Mouse (Mus musculus): ENCODE measurements at regions not wholly inside any gene's neighbourhood (a gene's known extent, or its start where the extent isn't known, plus 50 kb on each side); places are given as distances from the start of the nearest gene placed in this dataset.
A peak's percentile ranks its signal among the peaks of the same experiment; 100 is the strongest.
"Not testable (repeated sequence)": the region's sequence is repeated elsewhere in the genome, so short reads cannot be mapped to it uniquely, and the experiment has no call there.

- DNase-seq (ENCODE audit: low read depth, low spot score) = peak; percentile 9
Measured at GRCm38 (mm10) chr16:3114473-3115335, 476.1 kb upstream of the Olfr161 start.

GRCm38 (mm10) chr16:3115336-3116112 is 475.3 kb upstream of the Olfr161 start:
- peak; percentile 68 for DNase-seq (ENCODE audit: low read depth, low spot score)

DNA sequence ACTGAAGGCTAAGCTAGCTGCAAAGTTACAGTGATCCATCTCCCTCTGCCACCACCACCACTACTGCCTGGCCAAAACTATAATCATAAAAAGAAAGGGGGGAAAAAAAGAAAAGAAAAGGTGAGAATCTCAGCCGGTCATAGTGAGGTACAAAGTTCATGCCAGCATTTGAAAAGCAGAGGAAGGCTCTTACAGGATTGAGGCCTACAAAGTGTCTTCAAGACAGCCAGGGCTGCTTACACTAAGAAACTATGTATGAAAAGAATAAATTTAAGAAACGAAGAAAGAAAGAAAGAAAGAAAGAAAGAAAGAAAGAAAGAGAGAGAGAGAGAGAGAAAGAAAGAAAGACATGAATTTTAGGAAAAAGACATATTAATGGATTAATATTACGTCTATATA is 474.7 kb upstream of the Olfr161 start:
- DNase-seq (ENCODE audit: low read depth, low spot score) = peak; percentile 31

GRCm38 (mm10) chr16:3121216-3121615 is 469.6 kb upstream of the Olfr161 start:
- not testable (repeated sequence) for DNase-seq (ENCODE audit: low read depth, low spot score)

DNA sequence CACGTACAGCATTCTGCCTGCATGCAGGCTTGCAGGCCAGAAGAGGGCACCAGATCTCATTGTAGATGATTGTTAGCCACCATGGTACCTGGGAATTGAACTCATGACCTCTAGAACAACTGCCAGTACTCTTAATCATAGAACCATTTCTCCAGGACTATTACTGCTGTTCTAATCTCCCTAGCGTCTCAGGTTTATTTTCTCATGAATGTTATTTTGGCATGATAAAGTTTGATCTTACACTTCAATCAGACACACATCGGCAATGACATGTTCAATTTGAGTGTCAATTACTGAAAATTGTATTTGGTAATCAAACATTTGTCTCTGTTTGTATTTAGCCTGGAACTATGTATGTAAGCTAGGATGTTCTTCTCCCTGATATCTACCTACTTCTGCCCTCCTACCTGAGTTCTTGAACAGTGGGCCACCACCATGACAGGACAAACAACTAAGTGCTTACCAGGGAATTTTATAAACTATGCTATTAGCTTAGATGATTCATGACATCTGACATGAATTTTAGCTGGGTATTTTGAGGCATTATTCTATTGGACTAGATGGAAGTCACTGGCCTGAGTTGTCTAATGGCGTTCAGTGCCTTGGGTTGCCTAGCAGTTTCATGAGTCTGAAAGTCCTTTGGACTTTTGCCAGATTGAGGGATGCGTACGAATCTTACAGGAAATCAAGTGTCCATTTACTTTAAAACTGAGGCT is 468.5 kb upstream of the Olfr161 start:
- DNase-seq (ENCODE audit: low read depth, low spot score) = peak; percentile 31

DNA sequence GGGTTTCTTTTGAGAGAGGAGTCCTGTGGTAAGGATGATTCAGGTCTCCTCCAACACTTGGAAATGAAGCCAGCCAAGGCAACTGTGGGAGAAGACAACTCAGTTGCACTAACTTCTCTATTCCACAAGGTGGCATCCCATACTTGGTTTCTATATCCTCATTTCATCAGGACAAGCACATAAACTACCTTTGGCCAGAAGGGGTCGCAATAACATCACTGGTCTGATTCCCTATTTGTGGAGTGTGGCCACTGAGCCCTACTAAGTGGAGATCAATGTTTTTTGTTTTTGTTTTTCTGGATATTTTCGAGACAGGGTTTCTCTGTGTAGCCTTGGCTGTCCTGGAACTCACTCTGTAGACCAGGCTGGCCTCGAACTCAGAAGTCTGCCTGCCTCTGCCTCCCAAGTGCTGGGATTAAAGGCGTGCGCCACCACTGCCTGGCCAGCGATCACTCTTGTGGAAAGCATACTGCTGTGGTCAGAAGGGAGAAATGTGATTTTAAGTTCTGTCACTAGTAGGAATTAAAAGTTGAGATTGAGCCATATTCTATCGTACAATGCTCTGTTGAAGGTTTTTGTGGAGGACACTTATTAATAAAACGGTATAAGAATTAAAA is 467.9 kb upstream of the Olfr161 start:
- DNase-seq (ENCODE audit: low read depth, low spot score) = peak; percentile 99

DNA sequence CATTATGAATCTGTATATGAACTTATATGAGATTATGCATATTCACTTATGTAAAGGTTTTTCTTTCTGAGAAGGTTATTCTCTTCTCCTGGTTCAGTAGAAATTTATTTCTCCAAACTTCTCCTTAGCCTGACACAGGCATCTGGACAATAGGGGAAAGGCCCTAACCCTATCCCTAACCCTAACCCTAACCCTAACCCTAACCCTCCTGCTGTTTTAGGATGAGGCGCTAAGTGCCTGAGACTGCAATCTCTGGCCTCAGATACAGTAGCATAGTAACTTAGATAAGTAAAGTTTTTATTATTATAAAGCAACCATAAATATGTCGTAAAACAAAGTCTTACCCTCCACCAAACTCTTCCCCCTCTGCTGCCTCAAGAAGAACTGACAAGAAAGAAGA is 463.5 kb upstream of the Olfr161 start:
- not testable (repeated sequence) for DNase-seq (ENCODE audit: low read depth, low spot score)

Data from R1 (cell line).